Mouse (Mus musculus): ENCODE data around the gene Ripor3.

Ripor3 gene

DNA sequence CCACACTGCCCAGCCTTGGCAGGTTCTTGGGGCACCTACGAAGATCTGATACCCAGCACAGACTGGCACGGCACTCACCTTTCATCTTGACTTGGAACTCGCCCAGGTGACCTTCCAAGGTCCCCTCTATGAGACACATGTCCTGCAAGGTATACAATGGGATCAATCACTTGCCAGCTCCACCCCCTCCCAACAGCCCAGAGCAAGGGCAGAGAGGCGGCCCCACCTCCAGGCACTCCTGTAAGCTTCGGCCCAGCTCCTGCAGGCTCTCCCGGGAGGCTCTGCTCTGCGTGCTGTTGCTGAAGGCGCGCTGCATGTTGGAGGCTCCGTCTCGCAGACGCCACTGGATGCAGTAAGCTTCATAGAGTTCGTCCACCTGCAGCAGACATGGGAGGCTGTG, 17.2 kb downstream of the Ripor3 start:
- in situ Hi-C loops (cut with MboI; ENCODE audit: low sequenced_read_pairs), result no loop called here

DNA sequence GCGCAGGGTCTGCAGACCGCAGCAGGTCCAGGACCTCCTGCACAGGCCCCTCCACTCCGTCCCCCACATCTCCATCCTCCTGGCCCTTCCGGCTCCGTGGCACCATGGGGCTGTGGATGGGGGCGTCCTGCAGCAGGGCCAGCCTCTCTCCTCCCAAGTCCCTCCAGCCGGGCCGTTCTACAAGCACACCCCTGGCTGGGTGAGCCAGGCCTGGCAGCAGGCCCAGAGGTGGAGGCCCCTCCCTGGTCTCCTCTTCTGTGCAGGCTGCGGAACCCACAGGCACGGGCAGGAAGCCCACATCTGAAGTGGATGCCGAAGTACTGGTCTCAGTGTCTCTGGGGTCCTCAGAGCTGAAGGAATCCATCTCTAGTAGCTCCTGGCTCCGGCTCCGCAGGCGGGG, 21.1 kb downstream of the Ripor3 start:
- in situ Hi-C loops (cut with MboI; ENCODE audit: low sequenced_read_pairs), result no loop called here

DNA sequence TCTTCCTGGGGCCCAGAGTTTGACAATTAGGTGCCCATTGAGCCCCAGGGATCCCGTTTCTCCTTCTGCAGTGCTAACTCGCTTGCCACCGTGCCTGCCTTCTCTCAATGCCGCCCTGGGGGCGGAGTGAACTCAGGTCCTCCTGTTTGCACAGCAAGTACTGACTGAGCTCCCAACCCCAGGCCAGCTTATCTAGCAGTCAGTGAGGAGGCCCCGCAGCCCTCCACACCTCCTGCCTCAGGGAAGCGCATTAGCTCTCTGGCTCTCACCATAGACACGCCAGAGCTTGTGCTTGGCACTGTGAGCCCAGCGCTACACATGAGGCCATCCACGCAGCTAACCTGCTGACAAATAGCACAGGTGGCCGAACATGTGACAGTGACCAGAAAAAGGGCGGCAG, 22.8 kb downstream of the Ripor3 start:
- in situ Hi-C loops (cut with MboI; ENCODE audit: low sequenced_read_pairs), result no loop called here

DNA sequence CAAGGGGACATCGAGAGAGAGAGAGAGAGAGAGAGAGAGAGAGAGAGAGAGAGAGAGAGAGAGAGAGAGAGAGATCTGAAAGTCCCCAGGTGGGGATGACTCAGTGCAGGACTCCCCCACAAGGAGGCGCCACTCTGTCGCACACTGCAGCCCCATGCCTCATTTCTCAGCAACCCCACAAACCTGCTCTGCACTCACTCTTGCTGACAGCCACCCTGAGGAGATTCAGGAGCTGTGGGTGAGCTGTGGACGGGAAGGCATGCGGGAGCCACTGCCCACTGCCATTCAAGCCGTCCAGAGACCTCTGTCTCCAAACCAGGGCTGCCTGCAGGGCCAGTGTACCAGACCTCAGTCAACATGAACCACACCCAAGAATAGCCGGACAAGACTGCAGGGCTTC, 23.7 kb downstream of the Ripor3 start:
- in situ Hi-C loops (cut with MboI; ENCODE audit: low sequenced_read_pairs), result no loop called here

DNA sequence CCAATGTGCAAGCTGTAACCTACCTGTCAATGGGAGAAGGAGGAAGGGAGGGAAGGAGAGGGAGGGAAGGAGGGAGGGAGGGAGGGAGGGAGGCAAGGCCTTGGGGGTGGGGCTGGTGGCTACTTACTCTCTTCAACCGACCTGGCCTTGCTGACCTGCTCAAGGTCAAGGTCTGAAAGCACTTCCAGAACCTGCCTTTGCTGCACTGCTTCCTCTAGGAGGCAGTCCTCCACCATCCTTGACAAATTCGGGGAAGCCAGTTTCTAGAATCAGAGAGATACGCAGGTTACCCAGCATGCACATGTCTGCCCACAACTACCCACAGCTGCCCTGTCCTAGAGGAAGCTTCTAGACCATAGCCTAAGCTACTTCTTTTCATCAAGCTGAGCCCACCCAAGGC, 25.5 kb downstream of the Ripor3 start:
- in situ Hi-C loops (cut with MboI; ENCODE audit: low sequenced_read_pairs), result no loop called here

DNA sequence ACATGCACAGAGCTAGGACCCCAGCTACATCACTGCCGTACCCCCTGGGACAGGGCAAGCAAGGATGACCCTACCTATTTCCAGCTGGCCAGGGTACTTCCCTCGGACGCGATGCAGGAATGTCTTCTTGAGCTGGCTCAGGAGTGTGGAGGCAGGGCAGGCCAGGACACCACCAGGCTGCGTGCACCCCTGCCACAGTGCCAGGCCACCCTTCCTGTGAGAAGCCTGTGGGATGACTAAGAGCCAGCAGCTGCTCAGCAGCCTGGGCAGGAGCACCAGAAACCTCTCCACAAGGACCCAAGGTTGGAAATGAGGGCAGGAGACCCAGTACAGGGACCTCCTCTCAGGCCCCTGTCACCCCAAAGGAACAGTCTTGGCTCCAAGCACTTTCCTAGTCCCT, 26.0 kb downstream of the Ripor3 start:
- in situ Hi-C loops (cut with MboI; ENCODE audit: low sequenced_read_pairs), result no loop called here

DNA sequence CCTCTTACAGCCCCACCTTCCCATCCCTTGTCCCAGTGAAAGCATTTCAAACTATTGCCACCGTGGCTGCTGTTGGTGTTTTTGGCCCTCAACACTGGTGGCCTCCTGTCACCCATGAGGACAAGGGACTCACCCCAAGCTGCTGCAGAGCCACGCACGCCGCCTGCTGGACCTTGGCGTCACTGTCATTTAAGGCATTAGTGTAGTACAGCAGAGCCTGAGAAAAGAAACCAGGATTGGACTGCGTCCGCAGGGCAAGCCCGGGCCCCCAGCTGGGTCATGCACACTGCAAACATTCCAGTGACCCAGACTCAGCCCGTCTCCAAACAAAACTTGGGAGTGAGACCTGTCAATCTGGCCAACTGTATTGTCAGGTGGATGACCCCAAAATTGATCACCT, 27.8 kb downstream of the Ripor3 start:
- in situ Hi-C loops (cut with MboI; ENCODE audit: low sequenced_read_pairs), result no loop called here

GRCm38 (mm10) chr2:167980391-167980790, 30.0 kb downstream of the Ripor3 start:
- in situ Hi-C loops (cut with MboI; ENCODE audit: low sequenced_read_pairs), result no loop called here

GRCm38 (mm10) chr2:167978271-167978670, 32.1 kb downstream of the Ripor3 start:
- in situ Hi-C loops (cut with MboI; ENCODE audit: low sequenced_read_pairs), result no loop called here

GRCm38 (mm10) chr2:167975746-167976145, 34.7 kb downstream of the Ripor3 start:
- in situ Hi-C loops (cut with MboI; ENCODE audit: low sequenced_read_pairs), result no loop called here

DNA sequence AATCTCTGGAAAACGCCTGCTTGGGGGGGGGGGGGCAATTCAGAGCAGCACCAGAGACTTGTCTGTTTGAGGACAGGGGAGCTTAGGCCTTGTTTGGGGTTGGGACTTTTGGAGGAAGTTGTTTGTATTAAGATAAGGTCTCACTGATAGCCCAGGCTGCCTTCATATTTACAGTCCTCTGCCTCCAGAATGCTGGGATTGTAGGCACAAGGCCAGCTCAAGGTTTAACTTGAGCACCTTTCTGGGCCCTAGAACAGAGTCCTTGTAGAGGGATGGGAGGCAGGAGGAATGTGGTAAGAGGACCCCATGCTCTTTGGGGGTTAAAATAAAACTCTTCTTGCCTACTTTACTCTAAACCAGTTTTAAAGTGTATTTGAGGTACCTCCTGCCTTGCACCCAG, 37.6 kb downstream of the Ripor3 start:
- in situ Hi-C loops (cut with MboI; ENCODE audit: low sequenced_read_pairs), result no loop called here

GRCm38 (mm10) chr2:167972146-167972545, 38.3 kb downstream of the Ripor3 start:
- in situ Hi-C loops (cut with MboI; ENCODE audit: low sequenced_read_pairs), result no loop called here

GRCm38 (mm10) chr2:167969851-167970541, 40.4 kb downstream of the Ripor3 start:
- in situ Hi-C loops (cut with MboI; ENCODE audit: low sequenced_read_pairs), result no loop called here

DNA sequence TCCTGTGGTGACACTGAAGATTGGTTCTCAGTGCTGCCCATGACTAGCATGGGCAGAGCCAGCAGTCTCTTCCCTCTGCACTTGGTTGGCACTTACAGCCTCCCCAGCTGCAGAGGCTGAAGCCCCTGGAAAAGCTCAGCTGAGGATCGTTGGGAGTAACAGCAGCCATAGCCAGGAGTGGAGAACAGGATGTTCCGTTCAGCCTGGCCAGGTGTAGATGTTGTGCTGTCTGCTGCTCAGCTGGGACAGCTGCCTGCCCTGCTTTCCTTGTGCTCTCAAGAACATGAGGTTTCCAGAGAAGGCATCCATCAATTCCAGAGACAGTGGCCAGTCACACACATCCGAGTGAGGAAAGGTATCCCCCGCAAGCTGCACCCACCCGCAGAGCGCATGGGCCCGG, 41.9 kb downstream of the Ripor3 start:
- in situ Hi-C loops (cut with MboI; ENCODE audit: low sequenced_read_pairs), result no loop called here

DNA sequence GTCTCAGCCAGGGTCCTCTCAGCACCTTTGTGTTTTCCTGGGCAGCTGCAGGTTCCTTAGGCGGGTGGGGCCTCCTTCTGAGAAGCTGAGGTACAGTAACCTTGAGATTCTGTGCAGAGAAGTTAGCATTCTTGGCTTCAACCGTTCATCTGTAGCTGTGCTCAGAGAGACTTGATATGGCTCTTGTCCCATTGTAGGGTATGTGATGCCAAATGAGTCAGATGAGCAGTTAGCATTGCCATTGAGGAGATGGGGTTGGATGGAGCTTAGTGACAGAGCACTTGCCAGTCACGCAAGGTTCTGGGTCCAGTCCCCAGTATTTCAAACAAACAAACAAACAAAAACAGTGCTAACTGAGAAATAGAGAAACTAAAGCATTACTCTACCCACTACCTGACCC, 44.5 kb downstream of the Ripor3 start:
- in situ Hi-C loops (cut with MboI; ENCODE audit: low sequenced_read_pairs), result no loop called here

GRCm38 (mm10) chr2:167964320-167964719, 46.1 kb downstream of the Ripor3 start:
- in situ Hi-C loops (cut with MboI; ENCODE audit: low sequenced_read_pairs), result no loop called here

DNA sequence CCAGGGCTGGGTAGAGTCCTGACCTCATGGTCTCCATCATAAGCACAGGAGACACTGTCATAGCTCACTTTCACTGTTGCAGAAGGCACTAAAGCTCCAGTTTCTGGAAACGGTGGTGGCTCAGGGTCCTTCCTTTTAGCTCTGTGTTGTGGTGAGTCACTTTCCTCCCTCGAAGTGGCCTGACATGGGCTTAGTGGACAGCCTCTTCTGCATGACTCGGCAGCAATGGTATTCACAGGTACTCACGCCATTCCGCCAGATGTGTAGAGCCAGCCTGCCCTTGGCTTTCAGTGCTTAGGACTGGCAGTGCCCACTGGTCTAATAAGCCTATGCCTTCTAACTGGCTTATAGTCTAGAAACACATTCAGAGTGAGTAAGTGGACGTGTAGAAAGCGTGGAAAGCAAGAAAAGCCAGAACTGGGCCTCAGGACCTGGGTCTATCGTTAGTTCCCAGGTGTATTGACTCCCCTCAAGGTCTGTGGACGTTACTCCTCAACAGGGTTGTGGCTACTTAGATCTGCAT, 46.6 kb downstream of the Ripor3 start:
- in situ Hi-C loops (cut with MboI; ENCODE audit: low sequenced_read_pairs), result no loop called here

- in situ Hi-C loops (cut with MboI; ENCODE audit: low sequenced_read_pairs), result no loop called here
These were observed 47.2 kb downstream of the Ripor3 start for GRCm38 (mm10) chr2:167963176-167963575.

DNA sequence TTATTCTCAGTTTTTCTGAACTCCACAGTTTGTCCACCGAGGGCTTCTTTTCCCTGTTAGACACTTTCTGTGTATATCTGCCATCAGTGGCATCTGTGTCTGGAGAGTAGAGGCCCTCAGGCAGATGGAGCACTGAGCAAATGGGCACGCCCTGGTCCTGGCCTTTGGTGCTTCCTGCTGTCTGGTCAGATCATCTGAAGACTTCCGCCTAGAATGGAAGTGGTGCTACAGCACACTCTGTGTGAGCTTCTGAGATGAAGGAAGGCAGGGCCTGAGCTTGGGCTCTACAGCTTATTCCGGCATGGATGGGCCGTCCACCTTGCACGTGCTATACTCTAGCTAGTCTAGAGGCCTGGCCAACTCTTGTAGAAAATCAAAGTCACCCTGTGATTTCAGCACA, 48.1 kb downstream of the Ripor3 start:
- in situ Hi-C loops (cut with MboI; ENCODE audit: low sequenced_read_pairs), result no loop called here

- in situ Hi-C loops (cut with MboI; ENCODE audit: low sequenced_read_pairs), result no loop called here
These were observed 49.8 kb downstream of the Ripor3 start for GRCm38 (mm10) chr2:167960584-167960983.

GRCm38 (mm10) chr2:167959996-167960395, 50.4 kb downstream of the Ripor3 start:
- in situ Hi-C loops (cut with MboI; ENCODE audit: low sequenced_read_pairs), result no loop called here

DNA sequence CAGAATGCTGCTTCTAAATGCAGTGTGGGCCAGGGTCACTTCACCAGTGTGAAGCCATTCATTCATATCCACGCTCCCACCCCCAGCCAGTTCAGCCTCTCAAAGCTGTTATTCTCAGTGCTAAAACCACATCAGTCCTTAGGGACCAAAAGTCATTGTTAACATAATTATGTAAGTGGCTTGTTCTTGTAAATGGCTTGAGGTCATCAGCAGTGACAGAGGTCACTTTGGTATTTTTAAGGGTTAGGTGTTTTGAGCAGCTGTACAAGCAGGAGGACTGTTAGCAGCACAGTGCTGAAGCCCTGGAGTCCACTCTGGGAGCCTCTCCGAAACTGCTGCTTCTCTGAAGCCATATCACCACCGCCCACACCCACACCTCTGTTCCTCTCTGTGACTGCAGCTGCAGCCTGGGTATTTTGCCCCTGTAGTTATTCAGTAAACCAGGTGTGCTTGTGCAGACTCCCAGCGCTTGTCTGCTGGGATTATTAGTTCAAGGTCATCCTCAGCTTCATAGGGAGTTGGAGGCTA, 51.0 kb downstream of the Ripor3 start:
- in situ Hi-C loops (cut with MboI; ENCODE audit: low sequenced_read_pairs), result no loop called here

GRCm38 (mm10) chr2:167958843-167959242, 51.6 kb downstream of the Ripor3 start:
- in situ Hi-C loops (cut with MboI; ENCODE audit: low sequenced_read_pairs), result no loop called here

Measured in CH12F3 (cell line).